Mouse (Mus musculus): ENCODE results near the gene Timp2.

Gene Timp2

GRCm38 (mm10) chr11:118253447-118254158 is 101.9 kb downstream of the Timp2 start:
- ChIA-PET CTCF (no interaction called here), POLR2A (interaction anchor here in 2 of 4 experiments (0.6 to 4.8 kb wide), 5 partner anchors 13 to 284 kb away, joined by 3 to 69 read pairs (median 3); partner anchors contain the start of gene Socs3 (in 1 of the 2))
